Mouse (Mus musculus): ENCODE results near the gene Slc9b1. TPM values are rescaled to one million over a fixed set of nuclear protein-coding genes. Genes with fewer than 3 reads are reported as not detected.

Slc9b1 gene
- polyA plus RNA-seq, 1 experiment = 100.0 TPM

- peaks cover 3% of the 10 kb centered on the region for H3K36me3 ChIP-seq (ENCODE audit: control insufficient read depth, insufficient read depth, low read length)
- H3K27me3 ChIP-seq (ENCODE audit: control insufficient read depth, insufficient read depth, low read length) = no peaks in the 10 kb centered on the region
- peak within 1 kb of the TSS; percentile 99 for H3K4me3 ChIP-seq (ENCODE audit: control insufficient read depth, low read depth, low read length)
- peak within 1 kb of the TSS; percentile 98 for H3K27ac ChIP-seq (ENCODE audit: control insufficient read depth, insufficient read depth, low read depth, low read length)
- H3K4me1 ChIP-seq (ENCODE audit: control insufficient read depth, insufficient read depth, low read length) = no peaks in the 10 kb centered on the region; the same call in 1 of the 2 replicates
- TF ChIP-seq POLR2A (IDR thresholded peaks at IDR 0.05; ENCODE audit: control insufficient read depth, low read depth, low read length) (no peak; the same call in none of the 2 replicates), CTCF (IDR thresholded peaks at IDR 0.05; ENCODE audit: control insufficient read depth, insufficient read depth, insufficient replicate concordance, low read depth, low read length) (no peak)
Measured at GRCm38 (mm10) chr3:135437758-135438495, 90.1 kb downstream of the Slc9b1 start, which contains the start of gene Ube2d3. TSS of gene Ube2d3 (plus strand) at chr3:135438149.

GRCm38 (mm10) chr3:135438531-135438912 lies 90.7 kb downstream of the Slc9b1 start:
- Histone ChIP-seq H3K4me3 (ENCODE audit: control insufficient read depth, low read depth, low read length) (peak overlapping the region; percentile 99), H3K27me3 (ENCODE audit: control insufficient read depth, insufficient read depth, low read length) (no peaks in the 10 kb centered on the region), H3K27ac (ENCODE audit: control insufficient read depth, insufficient read depth, low read depth, low read length) (peak overlapping the region; percentile 98), H3K36me3 (ENCODE audit: control insufficient read depth, insufficient read depth, low read length) (peaks cover 3% of the 10 kb centered on the region), H3K4me1 (ENCODE audit: control insufficient read depth, insufficient read depth, low read length) (no peaks in the 10 kb centered on the region; the same call in 1 of the 2 replicates)
- TF ChIP-seq CTCF (IDR thresholded peaks at IDR 0.05; ENCODE audit: control insufficient read depth, insufficient read depth, insufficient replicate concordance, low read depth, low read length) (0 out of 2 replicates have a peak, but pooled peaks have one; percentile 2), POLR2A (IDR thresholded peaks at IDR 0.05; ENCODE audit: control insufficient read depth, low read depth, low read length) (peak; percentile 82)

- peak overlapping the region; percentile 99 for H3K4me3 ChIP-seq (ENCODE audit: control insufficient read depth, low read depth, low read length)
- no peak; the same call in 1 of the 2 replicates for TF ChIP-seq POLR2A (IDR thresholded peaks at IDR 0.05; ENCODE audit: control insufficient read depth, low read depth, low read length)
- no peak for TF ChIP-seq CTCF (IDR thresholded peaks at IDR 0.05; ENCODE audit: control insufficient read depth, insufficient read depth, insufficient replicate concordance, low read depth, low read length)
- peaks cover 3% of the 10 kb centered on the region for H3K36me3 ChIP-seq (ENCODE audit: control insufficient read depth, insufficient read depth, low read length)
- H3K4me1 ChIP-seq (ENCODE audit: control insufficient read depth, insufficient read depth, low read length) = no peaks in the 10 kb centered on the region; the same call in 1 of the 2 replicates
- H3K27me3 ChIP-seq (ENCODE audit: control insufficient read depth, insufficient read depth, low read length) = no peaks in the 10 kb centered on the region
- peak overlapping the region; percentile 98 for H3K27ac ChIP-seq (ENCODE audit: control insufficient read depth, insufficient read depth, low read depth, low read length)
Measured at GRCm38 (mm10) chr3:135438913-135439531, 91.2 kb downstream of the Slc9b1 start.

- TF ChIP-seq CTCF (IDR thresholded peaks at IDR 0.05; ENCODE audit: control insufficient read depth, insufficient read depth, insufficient replicate concordance, low read depth, low read length) (no peak), POLR2A (IDR thresholded peaks at IDR 0.05; ENCODE audit: control insufficient read depth, low read depth, low read length) (no peak)
- no peaks in the 10 kb centered on the region for H3K27me3 ChIP-seq (ENCODE audit: control insufficient read depth, insufficient read depth, low read length)
- H3K4me3 ChIP-seq (ENCODE audit: control insufficient read depth, low read depth, low read length) = peak overlapping the region; percentile 99
- no peaks in the 10 kb centered on the region; the same call in 1 of the 2 replicates for H3K4me1 ChIP-seq (ENCODE audit: control insufficient read depth, insufficient read depth, low read length)
- peak overlapping the region; percentile 98 for H3K27ac ChIP-seq (ENCODE audit: control insufficient read depth, insufficient read depth, low read depth, low read length)
- peaks cover 3% of the 10 kb centered on the region for H3K36me3 ChIP-seq (ENCODE audit: control insufficient read depth, insufficient read depth, low read length)
Measured at GRCm38 (mm10) chr3:135439651-135440050, 91.8 kb downstream of the Slc9b1 start.

- Histone ChIP-seq H3K36me3 (ENCODE audit: control insufficient read depth, insufficient read depth, low read length) (peaks cover 3% of the 10 kb centered on the region), H3K4me3 (ENCODE audit: control insufficient read depth, low read depth, low read length) (peak overlapping the region; percentile 99)
Measured at GRCm38 (mm10) chr3:135440221-135440620, 92.4 kb downstream of the Slc9b1 start.

GRCm38 (mm10) chr3:135440621-135441020 lies 92.8 kb downstream of the Slc9b1 start:
- Histone ChIP-seq H3K4me3 (ENCODE audit: control insufficient read depth, low read depth, low read length) (peak overlapping the region; percentile 99; the same call in 1 of the 2 replicates), H3K27ac (ENCODE audit: control insufficient read depth, insufficient read depth, low read depth, low read length) (no peak overlapping the region), H3K36me3 (ENCODE audit: control insufficient read depth, insufficient read depth, low read length) (peaks cover 1% of the 10 kb centered on the region), H3K27me3 (ENCODE audit: control insufficient read depth, insufficient read depth, low read length) (no peaks in the 10 kb centered on the region), H3K4me1 (ENCODE audit: control insufficient read depth, insufficient read depth, low read length) (no peaks in the 10 kb centered on the region; the same call in 1 of the 2 replicates)
- no peak for TF ChIP-seq POLR2A (IDR thresholded peaks at IDR 0.05; ENCODE audit: control insufficient read depth, low read depth, low read length)
- no peak for TF ChIP-seq CTCF (IDR thresholded peaks at IDR 0.05; ENCODE audit: control insufficient read depth, insufficient read depth, insufficient replicate concordance, low read depth, low read length)

More at GRCm38 (mm10) chr3:135440221-135440620, 92.4 kb downstream of the Slc9b1 start:
- no peaks in the 10 kb centered on the region; the same call in 1 of the 2 replicates for H3K4me1 ChIP-seq (ENCODE audit: control insufficient read depth, insufficient read depth, low read length)
- H3K27me3 ChIP-seq (ENCODE audit: control insufficient read depth, insufficient read depth, low read length) = no peaks in the 10 kb centered on the region
- TF ChIP-seq CTCF (IDR thresholded peaks at IDR 0.05; ENCODE audit: control insufficient read depth, insufficient read depth, insufficient replicate concordance, low read depth, low read length) (no peak), POLR2A (IDR thresholded peaks at IDR 0.05; ENCODE audit: control insufficient read depth, low read depth, low read length) (no peak)
- peak overlapping the region; percentile 98 for H3K27ac ChIP-seq (ENCODE audit: control insufficient read depth, insufficient read depth, low read depth, low read length)

- Histone ChIP-seq H3K36me3 (ENCODE audit: control insufficient read depth, insufficient read depth, low read length) (peaks cover 1% of the 10 kb centered on the region; the same call in 1 of the 2 replicates), H3K4me3 (ENCODE audit: control insufficient read depth, low read depth, low read length) (no peak overlapping the region), H3K4me1 (ENCODE audit: control insufficient read depth, insufficient read depth, low read length) (no peaks in the 10 kb centered on the region; the same call in 1 of the 2 replicates), H3K27ac (ENCODE audit: control insufficient read depth, insufficient read depth, low read depth, low read length) (no peak overlapping the region), H3K27me3 (ENCODE audit: control insufficient read depth, insufficient read depth, low read length) (no peaks in the 10 kb centered on the region)
- TF ChIP-seq CTCF (IDR thresholded peaks at IDR 0.05; ENCODE audit: control insufficient read depth, insufficient read depth, insufficient replicate concordance, low read depth, low read length) (no peak), POLR2A (IDR thresholded peaks at IDR 0.05; ENCODE audit: control insufficient read depth, low read depth, low read length) (no peak)
Measured at GRCm38 (mm10) chr3:135444930-135445329, 97.1 kb downstream of the Slc9b1 start.

Other genes with a start within 250 kb of the Slc9b1 start
- 11.1 and 13.2 TPM in 2 replicates for gene Cenpe, start 135.5 kb upstream of the Slc9b1 start, polyA plus RNA-seq (2012; rRNA removed)
- 1.6 and 1.8 TPM in 2 replicates for gene Bdh2, start 66.8 kb upstream of the Slc9b1 start, polyA plus RNA-seq (2012; rRNA removed)
- 0.26 TPM in 1 of 2 replicates, not detected in the other for gene Slc9b2, start 40.3 kb upstream of the Slc9b1 start, polyA plus RNA-seq (2012; rRNA removed)
- gene Cisd2, start 75.9 kb downstream of the Slc9b1 start, polyA plus RNA-seq (2012; rRNA removed) = 6.5 and 6.7 TPM in 2 replicates
- gene Ube2d3, start 90.1 kb downstream of the Slc9b1 start, polyA plus RNA-seq (2012; rRNA removed) = 493 and 621 TPM in 2 replicates
- gene Manba, start 137.6 kb downstream of the Slc9b1 start, polyA plus RNA-seq (2012; rRNA removed) = 5.6 and 8.5 TPM in 2 replicates